Mouse (Mus musculus) erythroid progenitor cell, adult 5-6 weeks (primary cell): ENCODE results near the gene Zfp579. TPM values are rescaled to one million over a fixed set of nuclear protein-coding genes. Genes with fewer than 3 reads are reported as not detected.
"Not testable (repeated sequence)": the region's sequence is repeated elsewhere in the genome, so short reads cannot be mapped to it uniquely, and the experiment has no call there.

Source experiments
- ATAC-seq: replicated peaks from 2 replicates; pipeline ENCODE4 v1.8.0; 2016; ENCODE audit warnings: moderate number of reproducible peaks, mild to moderate bottlenecking, moderate TSS enrichment, inconsistent platforms; ENCODE audit not compliant: poor library complexity, low FRiP score, severe bottlenecking
- total RNA-seq, 2 experiments: library from RNA; stranded (forward) in 1 of 2; stranded (reverse) in 1 of 2; fragments of 150-400 nt in 1 of 2; fragments of 186-747, 209-891 nt in 1 of 2; gene quantifications; 2 replicates each; pipeline versions ENCODE4 v1.2.3 to v1.2.4; 2015 to 2017; ENCODE audit warnings: low replicate concordance in 2 of 2

Gene Zfp579
- total RNA-seq (2015; ENCODE audit: low replicate concordance) (9.2 TPM in 1 of 2 replicates, not detected in the other), total RNA-seq (2017; ENCODE audit: low replicate concordance) (1.8 TPM in 1 of 2 replicates, not detected in the other)

DNA sequence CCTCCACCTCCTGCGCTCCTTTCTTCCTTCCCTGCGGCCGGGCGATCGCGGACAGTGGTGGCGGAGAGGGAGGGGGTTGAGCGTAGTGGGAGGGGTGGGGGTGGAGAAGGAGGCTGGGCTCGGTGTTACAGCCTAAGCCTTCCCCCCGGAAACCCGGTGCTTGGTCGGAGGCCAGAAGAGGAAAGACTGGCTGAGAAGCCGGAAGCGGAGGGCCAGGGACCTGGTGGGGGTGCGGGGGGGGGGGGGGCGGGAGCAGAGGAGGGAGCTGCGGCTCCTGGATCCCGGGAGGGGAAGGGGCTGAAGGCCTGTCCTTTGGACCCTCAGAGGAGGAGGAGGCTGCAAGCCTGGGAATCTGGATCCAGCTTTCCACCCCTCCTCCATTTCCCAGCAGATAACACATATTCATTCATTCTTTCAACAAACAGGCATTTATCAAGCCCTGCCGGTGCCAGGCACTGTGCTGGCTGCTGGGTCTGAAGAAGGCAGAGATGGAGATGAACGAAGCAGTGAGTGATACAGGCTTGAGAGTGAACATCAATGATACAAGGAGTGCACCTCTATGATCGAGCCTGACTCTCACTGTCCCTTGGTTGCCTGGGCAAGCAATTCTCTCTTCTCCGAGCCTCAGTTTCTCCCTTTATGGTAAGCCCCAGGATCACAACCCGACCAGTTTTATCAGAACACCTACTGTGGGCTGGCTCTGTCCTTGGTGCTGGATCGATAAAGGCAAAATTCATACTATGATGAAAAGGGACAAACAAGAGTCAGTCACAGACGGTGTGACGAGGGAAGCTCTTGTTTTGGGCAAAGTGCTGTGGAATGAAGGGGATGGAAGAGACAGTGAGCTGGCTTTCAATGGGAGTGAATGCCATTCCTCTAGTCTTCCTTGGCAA is at the start of gene Zfp579:
Zfp579 (minus strand) TSS at position 156 of the 893 bp plus-strand sequence.
- ATAC-seq: no peak

GRCm38 (mm10) chr7:5044981-5045380 is 49.0 kb upstream of the Zfp579 start:
- ATAC-seq: no peak

GRCm38 (mm10) chr7:5038940-5039339 is 43.0 kb upstream of the Zfp579 start:
- no peak for ATAC-seq

GRCm38 (mm10) chr7:5038109-5038732 is 42.3 kb upstream of the Zfp579 start, which contains the start of gene Zfp784:
TSS of gene Zfp784 (minus strand) at chr7:5038446.
- peak; percentile 95 for ATAC-seq

DNA sequence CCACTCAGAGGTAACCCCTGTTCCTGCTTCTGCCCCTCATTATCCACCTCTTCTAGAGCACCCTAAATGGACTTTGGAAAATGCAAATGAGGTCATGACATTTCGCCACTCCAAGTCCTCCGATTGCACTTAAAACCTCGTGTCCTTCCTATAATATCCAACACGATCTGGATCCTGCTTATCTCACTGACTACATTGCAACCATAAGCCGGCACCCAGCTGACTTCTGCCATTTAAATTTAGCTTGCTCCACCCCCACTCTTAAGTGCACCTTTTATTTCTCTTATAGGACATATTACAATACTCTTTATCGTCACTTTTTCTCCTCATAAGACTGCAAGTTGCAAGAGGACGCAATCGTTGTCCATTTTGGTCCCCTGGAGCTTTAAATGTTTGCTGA is 41.5 kb upstream of the Zfp579 start:
- ATAC-seq: no peak

DNA sequence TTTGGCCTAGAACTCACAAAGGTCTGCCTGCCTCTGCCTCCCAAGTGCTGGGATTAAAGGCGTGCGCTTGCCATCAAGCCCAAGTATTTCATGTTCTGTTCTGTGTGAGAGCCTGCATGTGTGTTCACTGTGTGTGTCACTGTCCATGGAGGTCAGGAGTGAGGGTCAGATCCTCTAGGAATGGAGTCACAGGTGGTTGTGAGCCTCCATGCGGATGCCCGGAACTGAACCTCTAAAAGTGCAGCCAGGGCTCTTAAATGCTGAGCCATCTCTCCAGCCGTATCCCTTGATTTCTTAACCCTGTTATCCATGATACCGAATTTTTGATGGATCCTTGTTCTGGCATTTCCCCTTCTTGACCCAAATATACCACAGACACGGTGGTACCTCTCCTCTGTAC is 41.1 kb upstream of the Zfp579 start:
- ATAC-seq: no peak

DNA sequence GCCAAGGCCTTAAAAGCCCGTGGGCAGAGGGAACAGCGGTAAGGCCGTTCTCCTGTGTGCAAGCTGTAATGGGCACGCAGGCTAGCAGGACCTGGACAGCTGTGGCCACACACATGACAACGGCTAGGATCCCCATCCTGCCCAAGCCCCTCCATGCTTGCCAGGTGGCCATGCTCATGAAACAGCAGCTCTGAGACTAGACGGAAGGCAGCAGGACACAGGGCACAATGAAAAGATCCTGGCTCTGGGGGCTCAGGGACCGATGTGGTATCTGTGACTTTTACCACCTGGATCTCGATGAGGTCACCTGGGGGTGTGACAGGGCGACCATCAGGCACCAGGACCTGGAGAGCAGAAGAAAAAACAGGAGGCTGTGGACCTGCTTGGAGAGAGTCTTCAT is 40.2 kb upstream of the Zfp579 start:
- no peak for ATAC-seq

DNA sequence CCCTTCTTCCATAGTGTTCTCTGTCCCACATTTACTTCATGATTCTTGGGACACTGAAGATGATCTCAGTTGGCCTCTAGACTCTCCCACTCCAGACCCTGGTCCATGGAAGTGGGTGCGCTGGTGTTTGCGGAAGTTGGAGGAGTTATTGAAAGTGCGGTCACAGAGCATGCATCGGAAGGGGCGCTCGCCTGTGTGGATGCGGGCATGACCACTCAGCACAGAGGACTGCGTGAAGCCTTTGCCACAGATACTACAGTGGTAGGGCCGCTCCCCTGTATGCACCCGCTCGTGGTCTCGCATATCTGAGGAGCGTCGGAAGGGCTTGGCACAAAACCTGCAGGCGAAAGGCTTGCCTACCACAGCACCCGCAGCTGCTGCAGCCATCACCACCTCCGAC is 39.7 kb upstream of the Zfp579 start:
- no peak for ATAC-seq

DNA sequence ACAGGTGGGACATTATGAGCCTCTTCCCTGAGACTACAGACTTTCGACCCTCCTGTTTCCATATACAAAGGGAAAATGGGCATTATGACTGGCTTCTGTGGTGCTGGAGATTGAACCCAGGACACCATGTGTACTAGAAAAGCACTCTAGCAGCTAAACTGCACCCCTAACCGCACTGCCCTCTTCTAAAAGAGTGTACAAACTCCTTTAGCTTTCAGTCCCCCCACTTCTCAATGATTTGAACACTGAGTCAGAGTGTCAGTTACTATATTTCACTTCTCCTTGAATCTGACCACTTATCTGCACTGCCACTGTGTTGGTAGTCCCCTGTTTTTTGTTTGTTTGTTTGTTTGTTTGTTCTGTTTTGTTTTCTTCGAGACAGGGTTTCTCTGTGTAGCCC is 37.9 kb upstream of the Zfp579 start, which contains the start of gene 4632433K11Rik:
4632433K11Rik (plus strand) TSS at position 301 of the 400 bp plus-strand sequence.
- ATAC-seq: no peak

DNA sequence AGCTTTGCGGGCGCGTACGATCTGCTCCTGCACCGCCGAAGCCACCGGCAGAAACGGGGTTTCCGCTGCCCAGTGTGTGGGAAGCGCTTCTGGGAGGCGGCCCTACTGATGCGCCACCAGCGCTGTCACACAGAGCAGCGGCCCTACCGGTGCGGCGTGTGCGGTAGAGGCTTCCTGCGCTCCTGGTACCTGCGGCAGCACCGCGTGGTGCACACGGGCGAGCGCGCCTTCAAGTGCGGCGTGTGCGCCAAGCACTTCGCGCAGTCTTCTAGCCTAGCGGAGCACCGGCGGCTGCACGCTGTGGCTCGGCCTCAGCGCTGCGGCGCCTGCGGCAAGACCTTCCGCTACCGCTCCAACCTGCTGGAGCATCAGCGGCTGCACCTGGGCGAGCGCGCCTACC is 35.5 kb upstream of the Zfp579 start:
- ATAC-seq: no peak

GRCm38 (mm10) chr7:5030554-5031275 is 34.8 kb upstream of the Zfp579 start:
- ATAC-seq: no peak

DNA sequence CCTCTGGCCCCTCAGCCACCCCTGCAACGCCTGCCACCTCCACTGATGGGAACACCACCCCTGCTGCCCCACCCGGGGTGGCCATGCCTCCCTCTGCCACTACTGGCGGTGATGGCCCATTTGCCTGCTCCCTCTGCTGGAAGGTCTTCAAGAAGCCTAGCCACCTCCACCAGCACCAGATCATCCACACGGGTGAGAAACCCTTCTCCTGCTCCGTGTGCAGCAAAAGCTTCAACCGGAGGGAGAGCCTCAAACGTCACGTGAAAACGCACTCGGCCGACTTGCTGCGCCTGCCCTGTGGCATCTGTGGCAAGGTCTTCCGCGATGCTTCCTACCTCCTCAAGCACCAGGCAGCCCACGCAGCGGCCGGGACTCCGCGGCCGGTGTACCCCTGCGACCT is 34.0 kb upstream of the Zfp579 start:
- ATAC-seq: no peak

- no peak for ATAC-seq
Observed at GRCm38 (mm10) chr7:5029543-5029942, 33.6 kb upstream of the Zfp579 start.

GRCm38 (mm10) chr7:5021197-5021596 is 25.2 kb upstream of the Zfp579 start:
- ATAC-seq: no peak

- ATAC-seq: no peak
Observed at GRCm38 (mm10) chr7:5020685-5021084, 24.7 kb upstream of the Zfp579 start.

GRCm38 (mm10) chr7:5020000-5020681 is 24.2 kb upstream of the Zfp579 start, which contains the start of the genes Zfp865 and Ccdc106:
TSS of gene Zfp865 (plus strand) at chr7:5020376.
TSS of gene Ccdc106 (plus strand) at chr7:5020553.
- ATAC-seq: peak; percentile 93

GRCm38 (mm10) chr7:5019576-5019975 is 23.6 kb upstream of the Zfp579 start:
- ATAC-seq: not testable (repeated sequence)

DNA sequence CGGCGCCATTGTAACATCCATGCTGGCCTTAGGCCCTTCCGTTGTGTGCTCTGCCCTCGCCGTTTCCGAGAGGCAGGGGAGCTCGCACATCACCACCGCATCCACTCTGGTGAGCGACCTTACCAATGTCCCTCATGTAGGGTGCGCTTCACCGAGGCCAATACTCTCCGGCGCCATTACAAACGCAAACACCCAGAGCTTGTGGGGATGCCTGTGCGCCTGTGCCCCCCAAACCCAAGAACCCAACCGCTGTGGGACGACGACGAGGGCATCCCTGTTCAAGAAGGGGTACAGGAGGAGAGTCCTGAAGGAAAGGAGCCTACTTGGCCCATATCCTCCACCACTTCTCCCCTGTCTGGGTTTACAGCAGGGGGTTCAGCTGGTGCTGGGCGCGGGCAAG is 22.0 kb upstream of the Zfp579 start:
- no peak for ATAC-seq

GRCm38 (mm10) chr7:5017352-5017751 is 21.4 kb upstream of the Zfp579 start:
- no peak for ATAC-seq

- no peak for ATAC-seq
Observed at GRCm38 (mm10) chr7:5016920-5017319, 21.0 kb upstream of the Zfp579 start.
